Mouse (Mus musculus) embryonic facial prominence, embryonic 11.5 days (tissue): ENCODE results near the gene Sdk2. TPM values are rescaled to one million over a fixed set of nuclear protein-coding genes. Genes with fewer than 3 reads are reported as not detected.
A peak's percentile ranks its signal among the peaks of the same experiment; 100 is the strongest.

ENCODE experiments used
- ATAC-seq: fragments of 200-750 bp; cut with Nextera tagmentation; replicated peaks from 2 replicates; pipeline ENCODE4 v1.8.0; 2017; ENCODE audit warnings: low read depth; ENCODE audit not compliant: insufficient number of reproducible peaks, low FRiP score, low TSS enrichment
- DNase-seq: peaks from one replicate; pipeline ENCODE4 v3.0.0-alpha.2; 2015; ENCODE audit warnings: low spot score
- H3K27ac ChIP-seq: fragments of 300-500 bp; sonication (generic); replicated peaks from 2 replicates; pipeline ENCODE4 v1.5.1; 2014; ENCODE audit warnings: mild to moderate bottlenecking, low read depth, low read length, control low read depth
- H3K27me3 ChIP-seq: fragments of 300-500 bp; sonication (generic); 2 replicates; pipeline ENCODE4 v1.6.1; 2014; ENCODE audit warnings: mild to moderate bottlenecking, low read length, moderate library complexity, mixed read lengths; ENCODE audit not compliant: control insufficient read depth, insufficient read depth
- H3K36me3 ChIP-seq: fragments of 300-500 bp; sonication (generic); replicated peaks from 2 replicates; pipeline ENCODE4 v1.6.1; 2014; ENCODE audit warnings: low read depth, mild to moderate bottlenecking, low read length, moderate library complexity, mixed read lengths; ENCODE audit not compliant: control insufficient read depth, insufficient read depth
- H3K4me1 ChIP-seq: fragments of 300-500 bp; sonication (generic); 2 replicates; pipeline ENCODE4 v1.6.1; 2014; ENCODE audit warnings: low read length, mixed read lengths; ENCODE audit not compliant: control insufficient read depth, insufficient read depth
- H3K4me2 ChIP-seq: fragments of 300-500 bp; sonication (generic); 2 replicates; pipeline ENCODE4 v1.6.1; 2014; ENCODE audit warnings: low read depth, mild to moderate bottlenecking, control low read depth, low read length, moderate library complexity
- H3K4me3 ChIP-seq: fragments of 300-500 bp; sonication (generic); 2 replicates; pipeline ENCODE4 v1.5.1; 2014; ENCODE audit warnings: low read depth, low read length, control low read depth
- H3K9ac ChIP-seq: fragments of 300-500 bp; sonication (generic); replicated peaks from 2 replicates; pipeline ENCODE4 v1.6.1; 2014; ENCODE audit warnings: mild to moderate bottlenecking, control low read depth, low read length
- H3K9me3 ChIP-seq: fragments of 300-500 bp; sonication (generic); replicated peaks from 2 replicates; pipeline ENCODE4 v1.6.1; 2016; ENCODE audit warnings: mild to moderate bottlenecking, low read length, inconsistent platforms, mixed read lengths; ENCODE audit not compliant: control insufficient read depth
- WGBS: fragments of 180-500 bp; shearing (Covaris S2); extraction: QIAGEN DNeasy Blood & Tissue Kit; methylation state at CpG from one replicate; pipeline ENCODE4 v1.1.7; 2014; 5-methylcytosine and 5-hydroxymethylcytosine counted together
- polyA plus RNA-seq: library from polyadenylated mRNA; unstranded; fragments of >200 nt; fragmentation: Nextera tagmentation; extraction: Ambion mirVana; gene quantifications from 2 replicates; pipeline ENCODE4 v1.2.1, GENCODE M21; 2014

Sdk2 gene
- polyA plus RNA-seq, 1 experiment from 2014 or later, result 0.88 TPM

DNA sequence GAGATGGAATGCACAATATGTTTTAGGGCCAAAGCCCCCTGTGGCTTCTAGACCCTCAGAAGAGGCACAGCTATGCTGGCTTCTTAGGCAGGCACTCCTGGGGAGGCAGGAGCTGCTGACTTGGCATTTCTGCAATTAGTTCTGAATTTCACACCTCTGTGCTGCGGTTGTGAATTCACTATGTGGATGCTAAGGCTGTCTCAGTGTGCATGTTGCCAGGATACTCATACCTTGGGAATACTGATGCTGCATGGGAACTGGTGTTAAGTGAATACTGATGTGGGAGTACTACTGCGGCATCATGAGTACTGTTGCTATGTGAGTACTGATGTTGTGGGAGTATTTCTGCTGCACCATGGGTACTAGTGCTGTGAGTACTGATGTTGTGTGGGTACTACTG lies 284.4 kb downstream of the Sdk2 start:
- Histone ChIP-seq H3K4me1 (peaks cover 10% of the 10 kb centered on the region), H3K27ac (0 out of 2 replicates have a peak overlapping the region, but pooled peaks have one; percentile 16), H3K9ac (no peak overlapping the region), H3K4me2 (no peak overlapping the region), H3K9me3 (no peaks in the 10 kb centered on the region), H3K27me3 (no peaks in the 10 kb centered on the region), H3K36me3 (no peaks in the 10 kb centered on the region), H3K4me3 (no peak overlapping the region)
- no peak for ATAC-seq
- 84% methylated on average over 2 of the region's 2 CpGs for WGBS
- DNase-seq, result no peak

DNA sequence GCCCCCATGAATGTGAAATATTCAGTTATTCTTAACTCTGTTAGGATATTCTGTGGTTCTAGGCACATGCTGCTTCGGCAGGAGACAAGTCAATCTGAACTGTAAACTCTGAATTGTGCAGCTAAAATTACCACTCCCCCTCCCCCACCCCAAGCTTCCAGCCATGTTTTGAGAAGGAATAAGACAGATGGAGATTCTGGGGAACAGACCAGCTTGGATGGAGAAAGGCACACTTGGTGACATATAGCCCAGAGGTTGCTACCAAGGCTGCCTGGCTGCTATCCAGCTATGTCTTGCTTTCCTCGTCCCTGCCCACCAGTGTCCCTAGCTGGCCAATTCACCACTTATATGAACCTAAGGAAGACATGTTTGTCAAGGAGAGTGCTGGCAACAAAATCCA lies 284.8 kb downstream of the Sdk2 start:
- Histone ChIP-seq H3K36me3 (no peaks in the 10 kb centered on the region), H3K4me3 (no peak overlapping the region), H3K4me2 (no peak overlapping the region), H3K9ac (no peak overlapping the region), H3K27ac (0 out of 2 replicates have a peak overlapping the region, but pooled peaks have one; percentile 16), H3K4me1 (peaks cover 10% of the 10 kb centered on the region), H3K9me3 (no peaks in the 10 kb centered on the region), H3K27me3 (no peaks in the 10 kb centered on the region)
- ATAC-seq, result no peak
- peak; percentile 47 for DNase-seq
- 54% methylated on average over 2 of the region's 2 CpGs for WGBS

DNA sequence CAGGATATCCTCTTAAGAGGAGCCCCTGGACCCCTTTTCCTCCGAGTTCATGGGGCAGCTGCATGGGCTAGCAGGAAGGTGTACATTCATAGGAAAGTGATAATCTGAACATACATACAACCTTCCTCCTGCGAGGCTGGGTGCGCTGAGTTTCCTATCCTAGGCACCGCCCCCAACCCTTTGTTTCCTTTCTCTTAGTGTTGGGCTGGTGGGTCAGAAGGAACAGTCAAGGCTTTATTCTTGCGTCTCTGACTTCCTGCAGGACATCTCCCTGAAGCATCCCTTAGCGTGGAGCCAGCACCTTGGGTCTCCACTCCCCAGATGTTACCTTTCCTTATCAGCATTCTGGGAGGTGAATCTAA lies 287.2 kb downstream of the Sdk2 start:
- no peak overlapping the region for H3K27ac ChIP-seq
- no peaks in the 10 kb centered on the region for H3K27me3 ChIP-seq
- peaks cover 10% of the 10 kb centered on the region for H3K4me1 ChIP-seq
- H3K9ac ChIP-seq, result no peak overlapping the region
- 15% methylated on average over 6 of the region's 6 CpGs for WGBS
- H3K9me3 ChIP-seq, result no peaks in the 10 kb centered on the region
- no peaks in the 10 kb centered on the region for H3K36me3 ChIP-seq
- DNase-seq, result no peak
- no peak for ATAC-seq
- H3K4me3 ChIP-seq, result no peak overlapping the region
- H3K4me2 ChIP-seq, result no peak overlapping the region

DNA sequence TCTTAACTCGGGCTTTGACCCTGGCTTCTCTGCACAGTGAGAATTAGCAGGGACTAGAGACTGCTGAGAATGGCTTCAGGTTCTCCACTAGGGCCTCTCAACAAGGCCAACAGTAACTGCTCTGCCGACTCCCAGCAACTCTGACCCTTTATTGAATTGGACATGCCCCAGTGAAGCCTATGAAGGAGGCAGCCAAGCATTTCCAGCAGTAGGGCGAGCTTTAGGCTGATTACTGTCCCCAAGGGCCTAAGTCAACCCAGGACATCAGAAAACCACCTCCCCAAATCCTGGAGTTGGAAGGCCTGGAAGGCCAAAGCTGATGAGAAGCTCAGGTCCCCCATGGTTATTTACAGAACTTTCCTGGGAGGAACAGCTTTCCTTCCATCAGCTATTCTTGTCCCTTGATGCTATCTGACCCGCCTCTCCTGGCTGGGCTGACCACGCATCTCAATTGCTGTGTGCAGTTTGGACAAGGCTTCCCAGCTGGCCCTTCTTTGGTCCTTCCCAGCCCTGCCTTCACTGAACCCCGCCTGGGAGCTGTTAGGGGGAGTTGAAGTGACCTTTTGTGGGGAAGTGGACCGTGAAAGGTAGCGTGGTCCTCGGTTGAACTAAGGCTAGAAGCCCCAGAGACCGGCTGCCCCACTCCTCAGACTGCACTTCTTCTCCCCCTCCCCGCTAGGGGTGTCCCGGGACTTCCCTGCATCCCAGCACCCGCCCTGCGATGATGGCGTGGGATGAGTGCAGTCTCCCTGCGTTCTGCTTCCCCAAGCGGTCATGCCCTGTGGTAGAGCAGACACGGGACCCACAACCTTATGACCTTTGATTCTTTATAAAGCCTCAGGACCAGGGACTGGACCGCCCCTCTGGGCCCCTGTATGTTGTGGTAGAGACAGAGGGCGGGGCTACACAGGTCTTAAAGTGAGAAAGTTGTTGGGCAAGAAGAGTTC lies 287.8 kb downstream of the Sdk2 start:
- Histone ChIP-seq H3K4me2 (no peak overlapping the region), H3K36me3 (no peaks in the 10 kb centered on the region), H3K27me3 (no peaks in the 10 kb centered on the region), H3K9me3 (no peaks in the 10 kb centered on the region), H3K4me3 (no peak overlapping the region), H3K9ac (no peak overlapping the region; the same call in 1 of the 2 replicates), H3K27ac (no peak overlapping the region), H3K4me1 (peaks cover 10% of the 10 kb centered on the region)
- ATAC-seq, result 0 out of 2 replicates have a peak, but pooled peaks have one; percentile 10
- no peak for DNase-seq
- 19% methylated on average over 20 of the region's 20 CpGs for WGBS

DNA sequence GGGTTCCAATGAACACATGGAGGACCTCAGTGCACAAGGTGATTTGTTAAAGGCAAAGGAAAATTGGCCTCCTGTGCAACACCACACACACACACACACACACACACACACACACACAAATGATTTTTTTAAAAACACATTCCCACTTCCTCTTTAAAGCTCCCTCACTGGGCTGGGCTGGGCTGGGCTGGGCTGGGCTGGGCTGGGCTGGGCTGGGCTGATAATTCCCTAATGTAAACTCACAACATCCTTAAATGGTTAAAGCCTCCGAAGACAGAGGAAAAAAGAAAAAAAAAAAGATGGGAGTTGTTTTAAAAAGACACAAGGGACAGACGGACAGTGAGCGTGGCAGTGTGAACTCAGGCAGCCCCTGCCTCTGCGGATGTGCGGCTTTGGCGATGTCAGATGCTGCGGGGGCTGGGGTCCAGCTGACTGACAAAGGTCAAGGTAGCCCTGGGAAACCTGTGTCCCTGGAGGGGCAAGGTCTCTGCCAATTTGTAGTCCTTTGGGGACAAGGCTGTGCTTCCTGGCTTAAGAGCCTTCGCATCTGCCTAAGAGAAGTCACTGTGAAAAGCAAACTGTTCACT lies 288.9 kb downstream of the Sdk2 start:
- Histone ChIP-seq H3K4me3 (no peak overlapping the region), H3K27me3 (no peaks in the 10 kb centered on the region), H3K36me3 (no peaks in the 10 kb centered on the region), H3K27ac (no peak overlapping the region), H3K4me2 (no peak overlapping the region), H3K4me1 (peaks cover 10% of the 10 kb centered on the region), H3K9ac (no peak overlapping the region), H3K9me3 (no peaks in the 10 kb centered on the region)
- ATAC-seq (no peak), DNase-seq (no peak)
- WGBS, result 49% methylated on average over 8 of the region's 8 CpGs

DNA sequence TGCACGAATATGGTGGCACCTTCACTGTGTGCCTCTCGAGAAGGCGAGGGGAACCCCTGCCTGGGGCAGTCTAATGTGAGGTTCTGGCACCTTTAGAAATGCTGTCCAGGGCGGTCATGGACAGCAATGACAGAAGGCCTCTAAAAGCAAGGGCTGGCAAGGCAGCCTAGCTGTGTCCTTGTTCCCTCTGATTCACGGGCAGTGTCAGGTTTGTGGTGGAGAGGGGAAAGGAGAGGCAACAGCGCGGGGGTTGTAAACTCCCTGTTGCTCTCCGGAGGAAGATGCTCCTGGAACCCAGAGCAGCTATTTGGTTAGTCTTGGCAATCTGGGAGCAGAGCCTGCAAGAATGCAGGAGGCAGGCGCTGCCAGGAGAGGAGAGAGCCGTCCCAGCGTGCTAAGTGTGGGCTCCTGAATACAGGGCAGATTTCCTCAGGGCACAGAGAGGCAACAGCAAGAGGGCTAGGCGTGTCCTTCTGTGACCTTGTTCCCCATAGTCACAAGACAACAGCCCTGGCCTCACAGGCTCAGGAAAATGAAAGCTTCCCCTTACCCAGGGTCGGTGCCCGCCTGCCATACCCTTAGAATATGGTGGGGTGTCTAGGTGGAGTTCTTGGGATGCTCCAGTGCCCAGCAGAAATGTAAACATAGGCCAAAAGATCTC lies 289.9 kb downstream of the Sdk2 start:
- Histone ChIP-seq H3K4me3 (no peak overlapping the region), H3K4me1 (peaks cover 10% of the 10 kb centered on the region), H3K9ac (no peak overlapping the region), H3K27me3 (no peaks in the 10 kb centered on the region), H3K36me3 (no peaks in the 10 kb centered on the region), H3K9me3 (no peaks in the 10 kb centered on the region), H3K27ac (no peak overlapping the region), H3K4me2 (no peak overlapping the region)
- no peak for ATAC-seq
- no peak for DNase-seq
- WGBS, result 57% methylated on average over 14 of the region's 14 CpGs

DNA sequence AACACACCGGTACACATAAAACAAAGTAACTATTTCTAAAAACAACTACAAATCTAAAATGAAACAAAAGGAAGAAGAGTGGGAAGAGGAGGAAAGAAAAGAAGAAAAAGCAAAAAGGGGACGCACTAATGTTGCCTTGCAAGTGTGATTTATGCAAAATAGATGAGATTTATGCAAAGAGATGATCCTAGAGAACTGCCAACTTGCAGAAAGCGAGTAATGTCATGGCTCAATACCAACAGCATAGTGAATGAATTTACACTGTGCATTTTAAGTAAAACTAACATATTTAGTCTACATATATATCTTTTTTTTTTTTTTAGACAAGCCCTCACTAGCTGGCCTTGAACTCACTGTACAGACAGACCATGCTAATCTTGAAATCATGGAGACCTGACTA lies 292.1 kb downstream of the Sdk2 start:
- no peaks in the 10 kb centered on the region for H3K27me3 ChIP-seq
- no peak for DNase-seq
- H3K4me2 ChIP-seq, result no peak overlapping the region
- H3K9ac ChIP-seq, result no peak overlapping the region
- peaks cover 6% of the 10 kb centered on the region for H3K4me1 ChIP-seq
- no peaks in the 10 kb centered on the region for H3K36me3 ChIP-seq
- no peak overlapping the region for H3K27ac ChIP-seq
- H3K9me3 ChIP-seq, result no peaks in the 10 kb centered on the region
- no peak for ATAC-seq
- H3K4me3 ChIP-seq, result no peak overlapping the region
- WGBS, result 89% methylated on average over 3 of the region's 3 CpGs

DNA sequence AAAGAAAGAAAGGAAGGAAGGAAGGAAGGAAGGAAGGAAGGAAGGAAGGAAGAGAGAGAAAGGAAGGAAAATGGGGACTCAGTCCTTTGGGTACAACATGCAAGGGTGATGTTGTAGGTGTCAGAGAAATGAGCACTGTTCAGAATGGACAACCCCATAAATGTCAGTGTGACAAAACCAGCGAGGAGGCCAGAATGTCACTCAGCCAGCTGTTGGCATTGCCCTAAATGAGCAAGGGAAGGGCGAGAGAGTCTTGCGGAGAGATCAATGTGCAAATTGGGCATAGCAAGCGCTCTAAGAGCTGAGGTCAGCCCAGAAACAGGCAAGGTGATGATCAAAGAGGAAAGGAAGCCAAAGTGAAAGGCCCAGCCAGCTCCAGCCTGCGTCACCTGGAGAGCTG lies 293.7 kb downstream of the Sdk2 start:
- ATAC-seq, result no peak
- Histone ChIP-seq H3K4me3 (no peak overlapping the region), H3K9ac (no peak overlapping the region), H3K27me3 (no peaks in the 10 kb centered on the region), H3K4me1 (no peaks in the 10 kb centered on the region), H3K27ac (no peak overlapping the region), H3K9me3 (no peaks in the 10 kb centered on the region), H3K4me2 (no peak overlapping the region), H3K36me3 (no peaks in the 10 kb centered on the region)
- WGBS, result 86% methylated on average over 5 of the region's 5 CpGs
- DNase-seq, result no peak
